Mouse (Mus musculus) MEL (cell line): Measurements from ENCODE around the gene Prmt9. TPM values are rescaled to one million over a fixed set of nuclear protein-coding genes. Genes with fewer than 3 reads are reported as not detected.

ENCODE experiments used
- DNase-seq: peaks from one replicate; pipeline ENCODE4 v3.0.0; 2011; ENCODE audit warnings: low read depth, low spot score
- H3K27ac ChIP-seq: 2 replicates; pipeline ENCODE4 v1.5.1; 2012; ENCODE audit warnings: low read depth, mild to moderate bottlenecking, control low read depth, low read length, moderate library complexity; ENCODE audit not compliant: control insufficient read depth
- H3K27me3 ChIP-seq, 2 experiments: fragments of 150-350 bp in 1 of 2; sonication (generic) in 1 of 2; 2 replicates each; pipeline ENCODE4 v1.6.1; 2012; ENCODE audit warnings: low read length in 2 of 2, mild to moderate bottlenecking in 2 of 2, improper control_type of control experiment in 1 of 2, moderate library complexity in 1 of 2; ENCODE audit not compliant: insufficient read depth in 2 of 2, control insufficient read depth in 1 of 2
- H3K36me3 ChIP-seq, 2 experiments: 2 replicates each; pipeline ENCODE4 v1.6.1; 2012 to 2014; ENCODE audit warnings: low read length in 2 of 2, improper control_type of control experiment in 1 of 2, inconsistent platforms in 1 of 2, mild to moderate bottlenecking in 1 of 2; ENCODE audit not compliant: insufficient read depth in 2 of 2, control insufficient read depth in 1 of 2
- H3K4me1 ChIP-seq, 2 experiments: fragments of 150-350 bp in 1 of 2; sonication (generic) in 1 of 2; 2 replicates each; pipeline ENCODE4 v1.6.1; 2012; ENCODE audit warnings: low read length in 2 of 2, improper control_type of control experiment in 1 of 2, mild to moderate bottlenecking in 1 of 2; ENCODE audit not compliant: insufficient read depth in 2 of 2, control insufficient read depth in 1 of 2
- H3K4me3 ChIP-seq, 2 experiments: fragments of 150-350 bp in 1 of 2; sonication (generic) in 1 of 2; 2 replicates each; pipeline ENCODE4 v1.5.1; 2012; ENCODE audit warnings: low read depth in 2 of 2, low read length in 2 of 2, mild to moderate bottlenecking in 2 of 2, moderate library complexity in 2 of 2, control low read depth in 1 of 2, improper control_type of control experiment in 1 of 2; ENCODE audit not compliant: control insufficient read depth in 1 of 2, insufficient read depth in 1 of 2
- H3K79me2 ChIP-seq: 2 replicates; pipeline ENCODE4 v1.6.1; 2012; ENCODE audit warnings: mild to moderate bottlenecking, low read length, moderate library complexity; ENCODE audit not compliant: control insufficient read depth, poor library complexity, insufficient read depth
- H3K9ac ChIP-seq: 2 replicates; pipeline ENCODE4 v1.6.1; 2012; ENCODE audit warnings: low read depth, mild to moderate bottlenecking, control low read depth, low read length, moderate library complexity; ENCODE audit not compliant: control insufficient read depth, poor library complexity, severe bottlenecking
- H3K9me3 ChIP-seq: fragments of 150-350 bp; sonication (generic); replicated peaks from 2 replicates; pipeline ENCODE4 v1.6.1; 2012; ENCODE audit warnings: mild to moderate bottlenecking, low read length, improper control_type of control experiment, moderate library complexity; ENCODE audit not compliant: insufficient read depth
- BHLHE40 ChIP-seq: IDR thresholded peaks from 2 replicates; pipeline ENCODE4 v1.6.1; 2012; ENCODE audit warnings: low read depth, mild to moderate bottlenecking, inconsistent platforms, low read length, improper control_type of control experiment, borderline replicate concordance
- CHD1 ChIP-seq: IDR thresholded peaks from 2 replicates; pipeline ENCODE4 v1.6.1; 2012; ENCODE audit warnings: low read depth, mild to moderate bottlenecking, inconsistent platforms, low read length, improper control_type of control experiment
- CHD2 ChIP-seq: IDR thresholded peaks from 2 replicates; pipeline ENCODE4 v1.6.1; 2011; ENCODE audit warnings: low read length, improper control_type of control experiment
- ELF1 ChIP-seq: IDR thresholded peaks from 2 replicates; pipeline ENCODE4 v1.6.1; 2014; ENCODE audit warnings: low read depth, mild to moderate bottlenecking, inconsistent platforms, low read length, improper control_type of control experiment, moderate library complexity
- EP300 ChIP-seq, 2 experiments: IDR thresholded peaks; 2 replicates each; pipeline ENCODE4 v1.6.1; 2011; ENCODE audit warnings: improper control_type of control experiment in 2 of 2, low read length in 2 of 2, low read depth in 1 of 2, mild to moderate bottlenecking in 1 of 2
- ETS1 ChIP-seq: IDR thresholded peaks from 2 replicates; pipeline ENCODE4 v1.6.1; 2012; ENCODE audit warnings: low read depth, mild to moderate bottlenecking, inconsistent platforms, low read length, improper control_type of control experiment, moderate library complexity
- GABPA ChIP-seq: IDR thresholded peaks from 2 replicates; pipeline ENCODE4 v1.6.1; 2012; ENCODE audit warnings: low read depth, mild to moderate bottlenecking, inconsistent platforms, low read length, improper control_type of control experiment, moderate library complexity
- HCFC1 ChIP-seq: IDR thresholded peaks from 2 replicates; pipeline ENCODE4 v1.6.1; 2012; ENCODE audit warnings: low read depth, mild to moderate bottlenecking, inconsistent platforms, low read length, improper control_type of control experiment, moderate library complexity
- JUND ChIP-seq: IDR thresholded peaks from 2 replicates; pipeline ENCODE4 v1.6.1; 2011; ENCODE audit warnings: low read depth, mild to moderate bottlenecking, improper control_type of control experiment, low read length
- KAT2A ChIP-seq: conservative IDR thresholded peaks from 2 replicates; pipeline ENCODE4 v1.6.1; 2012; ENCODE audit warnings: low read depth, low read length, improper control_type of control experiment, inconsistent platforms
- MAX ChIP-seq: IDR thresholded peaks from 2 replicates; pipeline ENCODE4 v1.6.1; 2011; ENCODE audit warnings: low read length, improper control_type of control experiment
- MAZ ChIP-seq: IDR thresholded peaks from 2 replicates; pipeline ENCODE4 v1.6.1; 2012; ENCODE audit warnings: low read depth, mild to moderate bottlenecking, inconsistent platforms, low read length, improper control_type of control experiment
- MEF2A ChIP-seq: IDR thresholded peaks from 2 replicates; pipeline ENCODE4 v1.6.1; 2014; ENCODE audit warnings: low read depth, mild to moderate bottlenecking, inconsistent platforms, low read length, improper control_type of control experiment; ENCODE audit not compliant: poor library complexity, insufficient replicate concordance, severe bottlenecking; ENCODE audit errors: extremely low read depth
- MXI1 ChIP-seq: IDR thresholded peaks from 2 replicates; pipeline ENCODE4 v1.6.1; 2011; ENCODE audit warnings: mild to moderate bottlenecking, low read depth, low read length, improper control_type of control experiment
- MYB ChIP-seq: IDR thresholded peaks from 2 replicates; pipeline ENCODE4 v1.6.1; 2011; ENCODE audit warnings: mild to moderate bottlenecking, low read depth, low read length, improper control_type of control experiment
- MYC ChIP-seq: IDR thresholded peaks from 2 replicates; pipeline ENCODE4 v1.6.1; 2011; ENCODE audit warnings: low read depth, mild to moderate bottlenecking, low read length, improper control_type of control experiment, moderate library complexity
- NELFE ChIP-seq: IDR thresholded peaks from 2 replicates; pipeline ENCODE4 v1.6.1; 2011; ENCODE audit warnings: low read depth, low read length, improper control_type of control experiment
- NRF1 ChIP-seq: IDR thresholded peaks from 2 replicates; pipeline ENCODE4 v1.6.1; 2014; ENCODE audit warnings: low read depth, mild to moderate bottlenecking, inconsistent platforms, low read length, improper control_type of control experiment, moderate library complexity; ENCODE audit not compliant: poor library complexity, insufficient read depth, severe bottlenecking
- POLR2A ChIP-seq, 2 experiments: IDR thresholded peaks; 2 replicates each; pipeline ENCODE4 v1.6.1; 2011 to 2012; ENCODE audit warnings: low read length in 2 of 2, mild to moderate bottlenecking in 2 of 2, control low read depth in 1 of 2, improper control_type of control experiment in 1 of 2, low read depth in 1 of 2, moderate library complexity in 1 of 2; ENCODE audit not compliant: control insufficient read depth in 1 of 2, insufficient read depth in 1 of 2, poor library complexity in 1 of 2
- POLR2AphosphoS5 ChIP-seq: IDR thresholded peaks from 2 replicates; pipeline ENCODE4 v1.6.1; 2012; ENCODE audit warnings: low read depth, borderline replicate concordance, mild to moderate bottlenecking, inconsistent platforms, low read length, moderate library complexity, mixed read lengths
- RCOR1 ChIP-seq: IDR thresholded peaks from 2 replicates; pipeline ENCODE4 v1.6.1; 2012; ENCODE audit warnings: low read depth, mild to moderate bottlenecking, inconsistent platforms, low read length, improper control_type of control experiment
- SIN3A ChIP-seq: IDR thresholded peaks from 2 replicates; pipeline ENCODE4 v1.6.1; 2012; ENCODE audit warnings: low read length, improper control_type of control experiment, inconsistent platforms
- SMC3 ChIP-seq: IDR thresholded peaks from 2 replicates; pipeline ENCODE4 v1.6.1; 2011; ENCODE audit warnings: low read depth, low read length, improper control_type of control experiment
- TAL1 ChIP-seq: IDR thresholded peaks from 2 replicates; pipeline ENCODE4 v1.6.1; 2012; ENCODE audit warnings: mild to moderate bottlenecking, inconsistent platforms, low read length, moderate library complexity, mixed read lengths
- TBP ChIP-seq: IDR thresholded peaks from 2 replicates; pipeline ENCODE4 v1.8.0; 2011; ENCODE audit warnings: low read depth, low read length, improper control_type of control experiment
- UBTF ChIP-seq: IDR thresholded peaks from 2 replicates; pipeline ENCODE4 v1.6.1; 2012; ENCODE audit warnings: low read depth, mild to moderate bottlenecking, inconsistent platforms, low read length, improper control_type of control experiment, moderate library complexity, borderline replicate concordance; ENCODE audit not compliant: insufficient read depth
- USF1 ChIP-seq: IDR thresholded peaks from 2 replicates; pipeline ENCODE4 v1.6.1; 2014; ENCODE audit warnings: low read depth, mild to moderate bottlenecking, inconsistent platforms, low read length, improper control_type of control experiment, moderate library complexity
- ZKSCAN1 ChIP-seq: IDR thresholded peaks from 2 replicates; pipeline ENCODE4 v1.6.1; 2012; ENCODE audit warnings: low read depth, mild to moderate bottlenecking, inconsistent platforms, low read length, improper control_type of control experiment, moderate library complexity
- ZMIZ1 ChIP-seq: IDR thresholded peaks from 2 replicates; pipeline ENCODE4 v1.6.1; 2012; ENCODE audit warnings: low read depth, mild to moderate bottlenecking, inconsistent platforms, low read length, improper control_type of control experiment, moderate library complexity
- ZNF384 ChIP-seq: IDR thresholded peaks from 2 replicates; pipeline ENCODE4 v1.6.1; 2012; ENCODE audit warnings: low read depth, mild to moderate bottlenecking, inconsistent platforms, low read length, improper control_type of control experiment
- polyA plus RNA-seq, 2 experiments: library from polyadenylated mRNA; stranded (reverse) in 1 of 2; unstranded in 1 of 2; fragments of >175 nt in 1 of 2; fragments of >200 nt in 1 of 2; gene quantifications; 2 replicates each; pipeline versions ENCODE4 v1.2.1 to v1.2.4; 2012; ENCODE audit warnings: low replicate concordance in 2 of 2, low read depth in 1 of 2; ENCODE audit not compliant: insufficient read length in 2 of 2, insufficient read depth in 1 of 2, missing spikeins in 1 of 2
- total RNA-seq: library from RNA; depleted of rRNA; stranded (reverse); fragments of 300-350 nt; gene quantifications from 2 replicates; pipeline ENCODE4 v1.2.3, GENCODE M21; 2012

The Prmt9 gene
- total and polyA plus RNA-seq, 3 experiments: 16.0 to 54.2 (median 18.6) TPM

- H3K9me3 ChIP-seq: no peaks in the 10 kb centered on the region
These were observed 3.6 kb upstream of the Prmt9 start for GRCm38 (mm10) chr8:77545616-77546015.

GRCm38 (mm10) chr8:77549881-77550580, 834 bp downstream of the Prmt9 start:
- H3K4me1 ChIP-seq: peaks cover 5 to 8% of the 10 kb centered on the region in 2 experiments
- peaks cover 6 to 12% of the 10 kb centered on the region in 2 experiments for H3K36me3 ChIP-seq
- peak; percentile 85 for DNase-seq
- peak overlapping the region; percentile 85 for H3K9ac ChIP-seq
- H3K4me3 ChIP-seq: peak overlapping the region; percentile 87 to 91
- H3K27me3 ChIP-seq: no peaks in the 10 kb centered on the region
- H3K79me2 ChIP-seq: peaks cover 18% of the 10 kb centered on the region
- peak overlapping the region; percentile 42 for H3K27ac ChIP-seq
- no peaks in the 10 kb centered on the region for H3K9me3 ChIP-seq
- TF ChIP-seq USF1: no peak
- TF ChIP-seq MAX: no peak
- TF ChIP-seq SIN3A: peak; percentile 77
- TF ChIP-seq ELF1: peak; percentile 70
- TF ChIP-seq HCFC1: no peak
- TF ChIP-seq MAZ: no peak
- no peak for TF ChIP-seq UBTF
- no peak for TF ChIP-seq NELFE
- no peak for TF ChIP-seq GABPA
- TF ChIP-seq NRF1: no peak
- TF ChIP-seq TBP: no peak
- peak; percentile 53 for TF ChIP-seq SMC3
- TF ChIP-seq EP300 (IDR thresholded peaks at IDR 0.05; ENCODE audit: low read depth in 1 of 2, low read length in 2 of 2): no peak
- TF ChIP-seq JUND: no peak
- TF ChIP-seq BHLHE40: no peak
- TF ChIP-seq ZKSCAN1: no peak
- TF ChIP-seq CHD2: no peak
- no peak for TF ChIP-seq ETS1
- no peak for TF ChIP-seq POLR2AphosphoS5
- TF ChIP-seq MEF2A: no peak
- TF ChIP-seq CHD1: no peak
- no peak for TF ChIP-seq POLR2A (IDR thresholded peaks at IDR 0.05; ENCODE audit: control insufficient read depth in 1 of 2, insufficient read depth in 1 of 2, low read depth in 1 of 2, low read length in 2 of 2, poor library complexity in 1 of 2)
- TF ChIP-seq MYB: no peak
- TF ChIP-seq TAL1: no peak

More at GRCm38 (mm10) chr8:77545616-77546015, 3.6 kb upstream of the Prmt9 start:
- peaks cover 7% of the 10 kb centered on the region for H3K79me2 ChIP-seq
- H3K36me3 ChIP-seq: peaks cover 0 to 15% of the 10 kb centered on the region in 2 experiments; a peak in 2 of 4 replicates
- H3K4me1 ChIP-seq: peaks cover 14 to 22% of the 10 kb centered on the region in 2 experiments
- H3K27me3 ChIP-seq: no peaks in the 10 kb centered on the region
- no peak overlapping the region for H3K27ac ChIP-seq
- no peak overlapping the region for H3K9ac ChIP-seq
- TF ChIP-seq ZNF384 (no peak), POLR2A (IDR thresholded peaks at IDR 0.05; ENCODE audit: control insufficient read depth in 1 of 2, insufficient read depth in 1 of 2, low read depth in 1 of 2, low read length in 2 of 2, poor library complexity in 1 of 2) (no peak), SIN3A (no peak), EP300 (IDR thresholded peaks at IDR 0.05; ENCODE audit: low read depth in 1 of 2, low read length in 2 of 2) (no peak), ZKSCAN1 (no peak), TAL1 (no peak), POLR2AphosphoS5 (no peak), MYC (no peak), SMC3 (no peak), KAT2A (no peak), JUND (no peak), RCOR1 (no peak), MYB (no peak), ZMIZ1 (no peak), HCFC1 (no peak), TBP (no peak), MXI1 (no peak), NELFE (no peak), CHD1 (no peak)
- no peak overlapping the region for H3K4me3 ChIP-seq
- DNase-seq: no peak
